Mouse (Mus musculus) forebrain, postnatal 0 days (tissue): Measurements from ENCODE around the gene Srsf3. TPM values are rescaled to one million over a fixed set of nuclear protein-coding genes. Genes with fewer than 3 reads are reported as not detected.

ENCODE experiments used
- ATAC-seq: fragments of 200-750 bp; cut with Nextera tagmentation; 2 replicates; pipeline ENCODE4 v1.8.0; 2017; ENCODE audit warnings: mild to moderate bottlenecking, moderate library complexity
- DNase-seq: peaks from one replicate; pipeline ENCODE4 v3.0.0-alpha.2; 2015
- H3K27ac ChIP-seq: fragments of 300-500 bp; sonication (generic); 2 replicates; pipeline ENCODE4 v1.5.1; 2014; ENCODE audit warnings: low read depth, mild to moderate bottlenecking, antibody characterized with exemption, low read length, moderate library complexity, mixed read lengths
- H3K27me3 ChIP-seq: fragments of 300-500 bp; sonication (generic); 2 replicates; pipeline ENCODE4 v1.6.1; 2014; ENCODE audit warnings: mild to moderate bottlenecking, low read length, mixed read lengths; ENCODE audit not compliant: insufficient read depth
- H3K36me3 ChIP-seq: fragments of 300-500 bp; sonication (generic); 2 replicates; pipeline ENCODE4 v1.6.1; 2014; ENCODE audit warnings: mild to moderate bottlenecking, moderate library complexity; ENCODE audit not compliant: insufficient read depth
- H3K4me1 ChIP-seq: fragments of 300-500 bp; sonication (generic); 2 replicates; pipeline ENCODE4 v1.6.1; 2014; ENCODE audit warnings: antibody characterized with exemption; ENCODE audit not compliant: insufficient read depth
- H3K4me2 ChIP-seq: fragments of 300-500 bp; sonication (generic); 2 replicates; pipeline ENCODE4 v1.6.1; 2014; ENCODE audit warnings: low read depth, mild to moderate bottlenecking, moderate library complexity
- H3K4me3 ChIP-seq: fragments of 300-500 bp; sonication (generic); 2 replicates; pipeline ENCODE4 v1.5.1; 2014; ENCODE audit warnings: low read depth, low read length, mixed read lengths
- H3K9ac ChIP-seq: fragments of 300-500 bp; sonication (generic); 2 replicates; pipeline ENCODE4 v1.6.1; 2014; ENCODE audit warnings: mild to moderate bottlenecking
- H3K9me3 ChIP-seq: fragments of 300-500 bp; sonication (generic); 2 replicates; pipeline ENCODE4 v1.6.1; 2016; ENCODE audit warnings: low read length
- CTCF ChIP-seq: sonication (generic); IDR thresholded peaks from 2 replicates; pipeline ENCODE4 v1.5.1; 2016; ENCODE audit warnings: antibody characterized with exemption, control low read depth, low read depth
- WGBS: fragments of 180-500 bp; shearing (Covaris S2); extraction: QIAGEN DNeasy Blood & Tissue Kit; methylation state at CpG from one replicate; pipeline ENCODE4 v1.1.7; 2014; 5-methylcytosine and 5-hydroxymethylcytosine counted together
- polyA plus RNA-seq: library from polyadenylated mRNA; unstranded; fragments of >200 nt; fragmentation: Nextera tagmentation; extraction: Ambion mirVana; gene quantifications from 2 replicates; pipeline ENCODE4 v1.2.1, GENCODE M21; 2015
- total RNA-seq: library from RNA; depleted of rRNA; stranded (reverse); fragments of >200 nt; gene quantifications from 2 replicates; pipeline ENCODE4 v1.2.3, GENCODE M21; 2014

Srsf3 gene
- total and polyA plus RNA-seq, 2 experiments from 2014 or later: 287 to 367 TPM

DNA sequence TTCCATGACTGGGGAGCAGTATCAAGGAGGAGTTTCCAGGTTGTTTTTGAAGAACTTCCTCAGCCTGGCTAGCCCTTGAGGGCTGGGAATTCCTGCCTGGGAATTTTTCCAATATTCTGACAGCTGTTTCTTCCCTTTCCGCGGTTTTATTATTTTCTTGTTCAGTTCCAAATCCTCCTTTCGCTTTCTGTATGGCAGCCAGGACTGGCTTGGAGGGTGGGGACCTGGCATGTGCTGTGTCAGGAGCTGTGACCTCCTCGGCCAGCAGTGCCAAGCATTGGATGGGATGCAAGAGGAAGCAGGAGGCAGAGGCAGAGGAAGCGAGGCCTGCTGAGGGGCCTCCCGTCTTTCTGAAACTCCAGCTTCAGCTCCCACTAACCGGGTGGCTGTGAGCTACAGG is 21.4 kb downstream of the Srsf3 start:
- ATAC-seq (no peak), DNase-seq (no peak)

DNA sequence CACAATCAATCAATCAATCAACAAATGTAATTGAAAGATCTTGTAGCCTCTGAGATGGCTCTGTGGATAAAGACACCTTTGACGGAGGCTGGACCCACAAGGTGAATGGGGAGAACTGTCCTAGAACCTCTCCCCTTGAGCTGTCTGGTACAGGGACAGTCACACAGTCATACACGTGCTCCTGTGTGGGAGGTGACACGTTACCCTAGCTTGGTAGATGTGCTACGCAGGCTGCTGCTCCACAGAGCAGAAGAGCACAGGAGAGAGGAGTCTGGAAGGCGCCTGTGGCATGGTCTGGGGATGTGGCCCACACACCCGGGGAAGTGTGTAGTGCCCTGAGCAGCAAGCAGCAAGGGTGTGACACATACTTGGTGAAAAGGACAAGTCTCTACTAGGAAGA is 22.0 kb downstream of the Srsf3 start:
- 85% methylated on average over 6 of the region's 6 CpGs for WGBS
- H3K27ac ChIP-seq: no peak overlapping the region
- no peak overlapping the region for H3K4me3 ChIP-seq
- TF ChIP-seq CTCF: no peak
- no peaks in the 10 kb centered on the region for H3K9me3 ChIP-seq
- no peaks in the 10 kb centered on the region for H3K4me1 ChIP-seq
- ATAC-seq (no peak), DNase-seq (no peak)
- H3K9ac ChIP-seq: no peak overlapping the region
- H3K36me3 ChIP-seq: no peaks in the 10 kb centered on the region
- no peak overlapping the region for H3K4me2 ChIP-seq
- H3K27me3 ChIP-seq: no peaks in the 10 kb centered on the region

More for the DNA sequence above, 21.4 kb downstream of the Srsf3 start:
- no peaks in the 10 kb centered on the region for H3K9me3 ChIP-seq
- no peaks in the 10 kb centered on the region for H3K4me1 ChIP-seq
- TF ChIP-seq CTCF: no peak
- WGBS: 57% methylated on average over 7 of the region's 7 CpGs
- H3K4me2 ChIP-seq: no peak overlapping the region
- H3K9ac ChIP-seq: no peak overlapping the region
- H3K27me3 ChIP-seq: no peaks in the 10 kb centered on the region
- H3K36me3 ChIP-seq: no peaks in the 10 kb centered on the region
- H3K4me3 ChIP-seq: no peak overlapping the region
- no peak overlapping the region for H3K27ac ChIP-seq

DNA sequence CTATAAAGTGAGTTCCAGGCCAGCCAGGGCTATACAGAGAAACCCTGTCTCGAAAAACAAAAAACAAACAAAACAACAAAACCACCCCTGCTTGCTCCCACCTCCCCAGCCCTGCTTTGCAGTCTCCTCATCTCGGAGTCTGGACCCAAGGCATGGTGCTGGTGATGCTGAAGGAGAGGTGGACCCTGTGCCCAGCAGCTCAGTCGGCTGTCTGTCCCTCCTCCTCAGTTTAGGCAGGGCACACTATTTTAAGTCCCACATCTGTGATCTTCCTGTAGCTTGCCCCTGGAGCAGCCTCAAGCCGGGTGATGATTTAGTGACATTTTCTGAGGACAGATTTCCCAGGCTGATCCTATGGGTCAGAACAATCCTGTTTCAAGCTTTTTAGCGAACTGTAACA is 23.2 kb downstream of the Srsf3 start:
- Histone ChIP-seq H3K27me3 (no peaks in the 10 kb centered on the region), H3K4me1 (no peaks in the 10 kb centered on the region), H3K9ac (no peak overlapping the region), H3K4me3 (no peak overlapping the region), H3K9me3 (no peaks in the 10 kb centered on the region), H3K4me2 (no peak overlapping the region), H3K27ac (no peak overlapping the region), H3K36me3 (no peaks in the 10 kb centered on the region)
- DNase-seq (no peak), ATAC-seq (no peak)
- WGBS: 78% methylated on average over 5 of the region's 5 CpGs
- TF ChIP-seq CTCF: no peak

DNA sequence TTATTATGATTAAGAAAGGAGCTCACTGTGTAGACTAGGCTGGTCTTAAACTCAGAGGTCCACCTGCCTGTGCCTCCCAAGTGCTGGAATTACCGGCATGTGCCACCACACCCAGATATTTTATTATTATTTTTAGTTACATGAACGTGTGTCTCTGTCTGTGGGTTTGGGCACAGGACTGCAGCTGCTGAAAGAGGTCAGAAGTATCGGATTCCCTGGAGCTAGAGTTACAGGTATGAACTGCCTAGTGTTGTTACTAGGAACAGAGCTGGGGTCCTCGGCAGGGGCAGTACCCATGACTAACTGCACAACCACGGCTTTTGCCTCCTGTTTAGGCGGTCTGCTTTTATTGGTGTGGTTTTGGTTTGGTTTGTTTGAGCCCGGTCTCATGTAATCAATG is 23.8 kb downstream of the Srsf3 start:
- no peaks in the 10 kb centered on the region for H3K9me3 ChIP-seq
- H3K4me3 ChIP-seq: no peak overlapping the region
- H3K27ac ChIP-seq: no peak overlapping the region
- H3K27me3 ChIP-seq: no peaks in the 10 kb centered on the region
- no peaks in the 10 kb centered on the region for H3K4me1 ChIP-seq
- ATAC-seq (no peak), DNase-seq (no peak)
- H3K4me2 ChIP-seq: no peak overlapping the region
- no peaks in the 10 kb centered on the region for H3K36me3 ChIP-seq
- TF ChIP-seq CTCF: no peak
- no peak overlapping the region for H3K9ac ChIP-seq
- 51% methylated on average over 7 of the region's 7 CpGs for WGBS

DNA sequence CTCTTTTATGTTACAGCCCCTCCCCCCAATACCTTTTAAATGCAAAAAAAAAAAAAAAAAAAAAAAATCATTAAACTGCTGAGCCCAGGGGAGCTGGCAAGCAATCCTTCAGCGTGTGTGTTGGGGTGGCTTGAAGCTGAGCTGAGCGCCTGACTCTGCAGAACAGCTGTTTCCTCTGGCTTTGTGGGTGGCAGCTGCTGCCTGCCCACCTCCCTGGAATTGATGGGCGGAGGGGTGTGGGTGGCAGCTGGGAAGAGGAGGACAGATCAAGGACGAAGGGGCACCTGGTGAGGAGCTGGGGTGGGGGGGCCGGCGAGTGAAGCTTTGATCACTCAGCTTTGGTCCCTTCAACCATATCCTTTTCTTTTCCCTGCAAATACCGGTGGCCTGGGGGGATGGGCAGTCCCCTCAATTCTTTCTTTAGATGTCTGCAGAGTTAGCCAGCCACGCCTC is 24.3 kb downstream of the Srsf3 start:
- H3K9ac ChIP-seq: no peak overlapping the region
- H3K4me3 ChIP-seq: no peak overlapping the region
- no peak overlapping the region for H3K27ac ChIP-seq
- 13% methylated on average over 8 of the region's 8 CpGs for WGBS
- no peak for TF ChIP-seq CTCF
- DNase-seq: no peak
- no peak overlapping the region for H3K4me2 ChIP-seq
- peak; percentile 78 for ATAC-seq
- H3K27me3 ChIP-seq: no peaks in the 10 kb centered on the region
- no peaks in the 10 kb centered on the region for H3K36me3 ChIP-seq
- no peaks in the 10 kb centered on the region for H3K4me1 ChIP-seq
- no peaks in the 10 kb centered on the region for H3K9me3 ChIP-seq

DNA sequence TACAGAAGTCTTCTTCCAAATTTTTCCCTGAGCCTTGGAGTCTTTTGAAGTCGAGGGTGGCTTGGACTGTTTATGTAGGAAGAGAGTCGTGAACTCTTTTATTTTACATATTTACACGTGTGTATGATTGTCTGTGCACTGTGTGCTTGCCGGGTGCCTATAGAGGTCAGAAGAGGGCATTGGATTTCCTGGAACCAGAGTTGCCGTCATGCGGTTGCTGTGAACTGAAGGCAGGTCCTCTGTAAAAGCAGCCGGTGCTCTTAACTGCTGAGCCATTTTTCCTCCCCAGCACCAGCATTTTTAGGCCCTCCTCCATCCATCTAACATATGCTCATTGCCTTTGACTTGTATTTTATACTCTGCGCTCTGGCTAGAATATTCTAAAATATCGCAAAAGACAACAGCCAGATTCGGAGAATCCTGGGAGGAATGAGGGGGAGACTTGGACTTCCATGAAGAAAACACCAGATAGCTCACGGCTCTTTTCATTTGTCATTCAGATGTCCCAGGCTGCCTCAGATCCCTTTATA is 25.0 kb downstream of the Srsf3 start:
- Histone ChIP-seq H3K4me3 (no peak overlapping the region), H3K4me1 (no peaks in the 10 kb centered on the region), H3K36me3 (no peaks in the 10 kb centered on the region), H3K27ac (no peak overlapping the region), H3K27me3 (no peaks in the 10 kb centered on the region), H3K9me3 (no peaks in the 10 kb centered on the region), H3K4me2 (no peak overlapping the region), H3K9ac (no peak overlapping the region)
- no peak for TF ChIP-seq CTCF
- no peak for ATAC-seq
- 83% methylated on average over 11 of the region's 11 CpGs for WGBS
- DNase-seq: no peak

DNA sequence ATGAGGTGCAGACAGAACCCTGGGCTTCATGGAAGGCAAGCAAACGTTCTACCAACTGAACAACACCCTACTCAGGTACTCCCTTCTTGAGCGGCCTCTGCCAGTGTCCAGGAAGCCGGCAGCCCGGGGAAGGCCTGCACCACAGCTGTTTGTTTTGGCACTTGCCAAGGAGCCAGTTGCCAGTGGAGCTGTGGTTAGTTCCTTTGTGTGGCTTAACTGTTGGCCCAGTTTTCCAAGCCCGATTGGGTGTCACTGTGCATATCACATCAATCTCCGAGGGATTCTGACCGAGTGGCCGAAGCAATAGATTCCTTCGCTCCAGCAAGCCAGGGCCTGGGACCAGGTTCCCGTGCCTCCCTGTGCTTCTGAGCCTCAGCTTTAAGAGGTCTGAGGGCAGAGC is 25.5 kb downstream of the Srsf3 start:
- no peaks in the 10 kb centered on the region for H3K9me3 ChIP-seq
- H3K9ac ChIP-seq: no peak overlapping the region
- no peaks in the 10 kb centered on the region for H3K4me1 ChIP-seq
- 69% methylated on average over 10 of the region's 10 CpGs for WGBS
- TF ChIP-seq CTCF: no peak
- no peak for DNase-seq
- no peak overlapping the region for H3K4me3 ChIP-seq
- H3K27me3 ChIP-seq: no peaks in the 10 kb centered on the region
- ATAC-seq: no peak
- H3K27ac ChIP-seq: no peak overlapping the region
- H3K36me3 ChIP-seq: no peaks in the 10 kb centered on the region
- H3K4me2 ChIP-seq: no peak overlapping the region
